Mouse (Mus musculus) small intestine, adult 2 months (tissue): Measurements from ENCODE around the gene Nupr1.

Source experiments
- CTCF ChIP-seq: fragments of 200-500 bp; IDR thresholded peaks from 2 replicates; pipeline ENCODE4 v1.5.1; 2012; ENCODE audit warnings: low read depth, mild to moderate bottlenecking, control low read depth, inconsistent platforms, low read length, moderate library complexity, mixed read lengths; ENCODE audit not compliant: insufficient replicate concordance, insufficient read length; ENCODE audit errors: extremely low read depth
- POLR2A ChIP-seq: fragments of 200-500 bp; IDR thresholded peaks from 2 replicates; pipeline ENCODE4 v1.6.1; 2012; ENCODE audit warnings: low read depth, mild to moderate bottlenecking, control low read depth, inconsistent platforms, low read length, moderate library complexity

DNA sequence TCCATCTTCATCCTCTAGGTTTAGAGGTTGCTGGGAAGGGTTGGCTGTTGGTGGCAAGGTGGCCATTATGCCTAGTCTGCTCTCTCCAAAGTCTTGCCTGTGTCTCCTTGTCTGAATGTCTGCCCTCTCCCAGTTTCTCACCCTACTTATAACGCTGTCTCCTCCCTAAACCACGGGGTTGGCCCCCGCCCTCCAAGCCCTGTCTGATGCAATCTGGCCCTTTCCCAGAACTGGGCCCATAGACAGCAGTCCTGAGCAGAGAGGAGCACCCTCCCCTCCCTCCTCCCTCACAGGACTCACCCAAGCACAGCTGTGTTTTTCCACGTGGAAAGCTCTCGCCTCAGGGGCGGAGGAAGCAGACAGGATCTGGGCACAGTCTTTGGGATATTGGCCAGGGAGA, 5.3 kb downstream of the Nupr1 start:
- TF ChIP-seq CTCF (no peak), POLR2A (peak; percentile 48; the same call in 1 of the 2 replicates)
